Mouse (Mus musculus) olfactory bulb, adult 2 months (tissue): Measurements from ENCODE around the gene Ak4.

ENCODE experiments used
- CTCF ChIP-seq: fragments of 200-500 bp; IDR thresholded peaks from 2 replicates; pipeline ENCODE4 v1.5.1; 2012; ENCODE audit warnings: low read depth, mild to moderate bottlenecking, low read length, moderate library complexity; ENCODE audit not compliant: insufficient read depth
- POLR2A ChIP-seq: fragments of 200-500 bp; IDR thresholded peaks from 2 replicates; pipeline ENCODE4 v1.6.1; 2012; ENCODE audit warnings: mild to moderate bottlenecking, low read depth, low read length, moderate library complexity; ENCODE audit not compliant: insufficient read depth

- no peak for TF ChIP-seq CTCF
- no peak for TF ChIP-seq POLR2A
These were observed 7.5 kb downstream of the Ak4 start for GRCm38 (mm10) chr4:101426566-101426965.
